Mouse (Mus musculus): ENCODE data around the gene Rnf220. TPM values are rescaled to one million over a fixed set of nuclear protein-coding genes. Genes with fewer than 3 reads are reported as not detected.

The Rnf220 gene
- polyA plus RNA-seq, 1 experiment from 2014 or later = 92.3 TPM

- H3K27me3 ChIP-seq (ENCODE audit: control insufficient read depth, insufficient read depth, low read length) = no peaks in the 10 kb centered on the region
- H3K9me3 ChIP-seq (ENCODE audit: control insufficient read depth, low read length) = no peaks in the 10 kb centered on the region
- no peak overlapping the region for H3K4me2 ChIP-seq (ENCODE audit: low read depth, low read length, severe bottlenecking)
- no peak; the same call in 1 of the 2 replicates for ATAC-seq (replicated peaks; ENCODE audit: low FRiP score)
- H3K36me3 ChIP-seq (ENCODE audit: control insufficient read depth, insufficient read depth, low read length) = no peaks in the 10 kb centered on the region
- no peak overlapping the region for H3K27ac ChIP-seq (ENCODE audit: low read depth, low read length)
- peak; percentile 66 for DNase-seq (ENCODE audit: low spot score)
- no peak overlapping the region for H3K9ac ChIP-seq (ENCODE audit: low read length)
- H3K4me1 ChIP-seq (replicated peaks; ENCODE audit: control insufficient read depth, insufficient read depth, low read length) = 0 out of 2 replicates have a peak, but pooled peaks cover 3% of the 10 kb centered on the region
- 30% methylated on average over 1 of the region's 1 CpGs for WGBS
- H3K4me3 ChIP-seq (ENCODE audit: low read depth, low read length) = no peak overlapping the region
Measured at GRCm38 (mm10) chr4:117527952-117528351, 31.1 kb upstream of the Rnf220 start.

- no peaks in the 10 kb centered on the region for H3K9me3 ChIP-seq (ENCODE audit: control insufficient read depth, low read length)
- 0 out of 2 replicates have a peak, but pooled peaks cover 3% of the 10 kb centered on the region for H3K4me1 ChIP-seq (replicated peaks; ENCODE audit: control insufficient read depth, insufficient read depth, low read length)
- 65% methylated on average over 9 of the region's 9 CpGs for WGBS
- H3K4me2 ChIP-seq (ENCODE audit: low read depth, low read length, severe bottlenecking) = no peak overlapping the region
- no peak for ATAC-seq (replicated peaks; ENCODE audit: low FRiP score)
- no peak for DNase-seq (ENCODE audit: low spot score)
- no peaks in the 10 kb centered on the region for H3K36me3 ChIP-seq (ENCODE audit: control insufficient read depth, insufficient read depth, low read length)
- H3K4me3 ChIP-seq (ENCODE audit: low read depth, low read length) = no peak overlapping the region
- no peaks in the 10 kb centered on the region for H3K27me3 ChIP-seq (ENCODE audit: control insufficient read depth, insufficient read depth, low read length)
- no peak overlapping the region for H3K27ac ChIP-seq (ENCODE audit: low read depth, low read length)
- no peak overlapping the region for H3K9ac ChIP-seq (ENCODE audit: low read length)
Measured at GRCm38 (mm10) chr4:117527116-117527899, 30.5 kb upstream of the Rnf220 start.

GRCm38 (mm10) chr4:117525990-117526389 is 29.1 kb upstream of the Rnf220 start:
- no peak overlapping the region for H3K27ac ChIP-seq (ENCODE audit: low read depth, low read length)
- no peak overlapping the region for H3K4me3 ChIP-seq (ENCODE audit: low read depth, low read length)
- H3K36me3 ChIP-seq (ENCODE audit: control insufficient read depth, insufficient read depth, low read length) = no peaks in the 10 kb centered on the region
- WGBS = 92% methylated on average over 5 of the region's 5 CpGs
- H3K9ac ChIP-seq (ENCODE audit: low read length) = no peak overlapping the region
- H3K27me3 ChIP-seq (ENCODE audit: control insufficient read depth, insufficient read depth, low read length) = no peaks in the 10 kb centered on the region
- no peaks in the 10 kb centered on the region for H3K9me3 ChIP-seq (ENCODE audit: control insufficient read depth, low read length)
- H3K4me2 ChIP-seq (ENCODE audit: low read depth, low read length, severe bottlenecking) = no peak overlapping the region
- H3K4me1 ChIP-seq (replicated peaks; ENCODE audit: control insufficient read depth, insufficient read depth, low read length) = 0 out of 2 replicates have a peak, but pooled peaks cover 3% of the 10 kb centered on the region
- no peak for ATAC-seq (replicated peaks; ENCODE audit: low FRiP score)
- DNase-seq (ENCODE audit: low spot score) = no peak

GRCm38 (mm10) chr4:117521350-117521749 is 24.5 kb upstream of the Rnf220 start:
- no peak overlapping the region for H3K4me2 ChIP-seq (ENCODE audit: low read depth, low read length, severe bottlenecking)
- H3K27me3 ChIP-seq (ENCODE audit: control insufficient read depth, insufficient read depth, low read length) = no peaks in the 10 kb centered on the region
- DNase-seq (ENCODE audit: low spot score) (no peak), ATAC-seq (replicated peaks; ENCODE audit: low FRiP score) (no peak)
- H3K36me3 ChIP-seq (ENCODE audit: control insufficient read depth, insufficient read depth, low read length) = no peaks in the 10 kb centered on the region
- H3K4me3 ChIP-seq (ENCODE audit: low read depth, low read length) = no peak overlapping the region
- no peaks in the 10 kb centered on the region for H3K9me3 ChIP-seq (ENCODE audit: control insufficient read depth, low read length)
- 67% methylated on average over 2 of the region's 2 CpGs for WGBS
- H3K9ac ChIP-seq (ENCODE audit: low read length) = no peak overlapping the region
- H3K4me1 ChIP-seq (replicated peaks; ENCODE audit: control insufficient read depth, insufficient read depth, low read length) = no peaks in the 10 kb centered on the region
- no peak overlapping the region for H3K27ac ChIP-seq (ENCODE audit: low read depth, low read length)

GRCm38 (mm10) chr4:117518246-117518645 is 21.4 kb upstream of the Rnf220 start:
- H3K9me3 ChIP-seq (ENCODE audit: control insufficient read depth, low read length) = no peaks in the 10 kb centered on the region
- H3K4me1 ChIP-seq (replicated peaks; ENCODE audit: control insufficient read depth, insufficient read depth, low read length) = no peaks in the 10 kb centered on the region
- no peak overlapping the region for H3K4me2 ChIP-seq (ENCODE audit: low read depth, low read length, severe bottlenecking)
- no peak overlapping the region for H3K4me3 ChIP-seq (ENCODE audit: low read depth, low read length)
- DNase-seq (ENCODE audit: low spot score) (no peak), ATAC-seq (replicated peaks; ENCODE audit: low FRiP score) (no peak)
- H3K27me3 ChIP-seq (ENCODE audit: control insufficient read depth, insufficient read depth, low read length) = no peaks in the 10 kb centered on the region
- no peaks in the 10 kb centered on the region for H3K36me3 ChIP-seq (ENCODE audit: control insufficient read depth, insufficient read depth, low read length)
- 93% methylated on average over 4 of the region's 4 CpGs for WGBS
- no peak overlapping the region for H3K27ac ChIP-seq (ENCODE audit: low read depth, low read length)
- no peak overlapping the region for H3K9ac ChIP-seq (ENCODE audit: low read length)

- no peak for ATAC-seq (replicated peaks; ENCODE audit: low FRiP score)
- Histone ChIP-seq H3K27me3 (ENCODE audit: control insufficient read depth, insufficient read depth, low read length) (peaks cover 24% of the 10 kb centered on the region), H3K9ac (ENCODE audit: low read length) (no peak overlapping the region), H3K9me3 (ENCODE audit: control insufficient read depth, low read length) (peaks cover 4% of the 10 kb centered on the region; the same call in 1 of the 2 replicates), H3K4me3 (ENCODE audit: low read depth, low read length) (no peak overlapping the region), H3K4me1 (replicated peaks; ENCODE audit: control insufficient read depth, insufficient read depth, low read length) (peaks cover 19% of the 10 kb centered on the region), H3K4me2 (ENCODE audit: low read depth, low read length, severe bottlenecking) (no peak overlapping the region), H3K27ac (ENCODE audit: low read depth, low read length) (no peak overlapping the region), H3K36me3 (ENCODE audit: control insufficient read depth, insufficient read depth, low read length) (no peaks in the 10 kb centered on the region)
- no peak for DNase-seq (ENCODE audit: low spot score)
- WGBS = 92% methylated on average over 8 of the region's 8 CpGs
Measured at GRCm38 (mm10) chr4:117499043-117499442, 2.2 kb upstream of the Rnf220 start.

- DNase-seq (ENCODE audit: low spot score) = peak; percentile 64
Measured at GRCm38 (mm10) chr4:117495869-117496401, 917 bp downstream of the Rnf220 start.

GRCm38 (mm10) chr4:117494911-117495501 is 1.8 kb downstream of the Rnf220 start:
- Histone ChIP-seq H3K27me3 (ENCODE audit: control insufficient read depth, insufficient read depth, low read length) (peaks cover 56% of the 10 kb centered on the region), H3K27ac (ENCODE audit: low read depth, low read length) (no peak overlapping the region), H3K9me3 (ENCODE audit: control insufficient read depth, low read length) (no peaks in the 10 kb centered on the region), H3K4me3 (ENCODE audit: low read depth, low read length) (peak overlapping the region; percentile 48), H3K4me1 (replicated peaks; ENCODE audit: control insufficient read depth, insufficient read depth, low read length) (peaks cover 22% of the 10 kb centered on the region), H3K9ac (ENCODE audit: low read length) (peak overlapping the region; percentile 52), H3K4me2 (ENCODE audit: low read depth, low read length, severe bottlenecking) (peak overlapping the region; percentile 68), H3K36me3 (ENCODE audit: control insufficient read depth, insufficient read depth, low read length) (no peaks in the 10 kb centered on the region)
- WGBS = under 1% methylated on average over 47 of the region's 47 CpGs
- ATAC-seq (replicated peaks; ENCODE audit: low FRiP score) = peak; percentile 42; the same call in 1 of the 2 replicates
- peak; percentile 79 for DNase-seq (ENCODE audit: low spot score)

More at GRCm38 (mm10) chr4:117495869-117496401, 917 bp downstream of the Rnf220 start:
- WGBS = under 1% methylated on average over 33 of the region's 33 CpGs
- H3K4me1 ChIP-seq (replicated peaks; ENCODE audit: control insufficient read depth, insufficient read depth, low read length) = peaks cover 22% of the 10 kb centered on the region
- H3K27ac ChIP-seq (ENCODE audit: low read depth, low read length) = no peak overlapping the region
- peak overlapping the region; percentile 48 for H3K4me3 ChIP-seq (ENCODE audit: low read depth, low read length)
- H3K27me3 ChIP-seq (ENCODE audit: control insufficient read depth, insufficient read depth, low read length) = peaks cover 48% of the 10 kb centered on the region
- ATAC-seq (replicated peaks; ENCODE audit: low FRiP score) = peak; percentile 11; the same call in 1 of the 2 replicates
- H3K36me3 ChIP-seq (ENCODE audit: control insufficient read depth, insufficient read depth, low read length) = no peaks in the 10 kb centered on the region
- H3K9ac ChIP-seq (ENCODE audit: low read length) = peak overlapping the region; percentile 51
- no peaks in the 10 kb centered on the region for H3K9me3 ChIP-seq (ENCODE audit: control insufficient read depth, low read length)
- peak overlapping the region; percentile 93 for H3K4me2 ChIP-seq (ENCODE audit: low read depth, low read length, severe bottlenecking)
